Mouse (Mus musculus) left cerebral cortex, adult 9 months (tissue): ENCODE data around the gene Olfr464.

Source experiments
- DNase-seq, 2 experiments: peaks; one replicate each; pipeline ENCODE4 v3.0.0; 2022; ENCODE audit warnings: low spot score in 2 of 2

The Olfr464 gene

DNA sequence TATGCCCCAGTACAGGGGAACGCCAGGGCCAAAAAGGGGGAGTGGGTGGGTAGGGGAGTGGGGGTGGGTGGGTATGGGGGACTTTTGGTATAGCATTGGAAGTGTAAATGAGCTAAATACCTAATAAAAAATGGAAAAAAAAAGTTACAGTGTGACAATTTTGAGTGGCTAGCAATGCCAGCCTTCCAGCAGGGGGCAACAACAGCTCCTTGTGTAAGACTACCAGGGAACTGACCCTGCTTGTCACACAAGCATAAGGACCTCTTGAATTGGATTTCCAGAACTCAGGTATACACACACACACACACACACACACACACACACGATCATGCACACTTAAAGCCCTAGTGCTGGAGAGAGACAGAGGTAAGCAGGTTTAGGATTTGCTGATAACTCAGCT lies 53.9 kb downstream of the Olfr464 start:
- DNase-seq, result peak in 1 of 2 experiments; percentile 5
